Mouse (Mus musculus): Measurements from ENCODE around the gene Srbd1. TPM values are rescaled to one million over a fixed set of nuclear protein-coding genes. Genes with fewer than 3 reads are reported as not detected.

Srbd1 gene
- polyA plus RNA-seq, 1 experiment from 2014 or later, result 8.4 TPM

- H3K27ac ChIP-seq (ENCODE audit: low read depth, low read length), result no peak overlapping the region
- H3K4me3 ChIP-seq (ENCODE audit: low read depth, low read length), result no peak overlapping the region
- ATAC-seq (replicated peaks; ENCODE audit: insufficient number of reproducible peaks, low FRiP score, low TSS enrichment), result no peak
- WGBS (ENCODE audit: insufficient replicate concordance), result 88% methylated on average over 12 of the region's 12 CpGs
- H3K4me1 ChIP-seq (ENCODE audit: control insufficient read depth, insufficient read depth, low read length), result peaks cover 3% of the 10 kb centered on the region; the same call in 1 of the 2 replicates
- H3K36me3 ChIP-seq (ENCODE audit: control insufficient read depth, insufficient read depth, low read length), result no peaks in the 10 kb centered on the region
- no peak overlapping the region for H3K4me2 ChIP-seq
- no peaks in the 10 kb centered on the region for H3K27me3 ChIP-seq (ENCODE audit: control insufficient read depth, insufficient read depth, low read length)
- H3K9ac ChIP-seq (ENCODE audit: low read depth, low read length), result no peak overlapping the region
- H3K9me3 ChIP-seq (replicated peaks; ENCODE audit: control insufficient read depth, low read length), result no peaks in the 10 kb centered on the region
Measured at GRCm38 (mm10) chr17:86035146-86035545, 109.8 kb downstream of the Srbd1 start.

- Histone ChIP-seq H3K27me3 (ENCODE audit: control insufficient read depth, insufficient read depth, low read length) (no peaks in the 10 kb centered on the region), H3K4me3 (ENCODE audit: low read depth, low read length) (no peak overlapping the region), H3K36me3 (ENCODE audit: control insufficient read depth, insufficient read depth, low read length) (no peaks in the 10 kb centered on the region), H3K4me2 (no peak overlapping the region), H3K9ac (ENCODE audit: low read depth, low read length) (no peak overlapping the region), H3K27ac (ENCODE audit: low read depth, low read length) (no peak overlapping the region), H3K4me1 (ENCODE audit: control insufficient read depth, insufficient read depth, low read length) (peaks cover 3% of the 10 kb centered on the region; the same call in 1 of the 2 replicates), H3K9me3 (replicated peaks; ENCODE audit: control insufficient read depth, low read length) (no peaks in the 10 kb centered on the region)
- WGBS (ENCODE audit: insufficient replicate concordance), result 85% methylated on average over 6 of the region's 6 CpGs
- no peak for ATAC-seq (replicated peaks; ENCODE audit: insufficient number of reproducible peaks, low FRiP score, low TSS enrichment)
Measured at GRCm38 (mm10) chr17:86034641-86035040, 110.3 kb downstream of the Srbd1 start.

- WGBS (ENCODE audit: insufficient replicate concordance), result 64% methylated on average over 3 of the region's 3 CpGs
- Histone ChIP-seq H3K4me3 (ENCODE audit: low read depth, low read length) (no peak overlapping the region), H3K27ac (ENCODE audit: low read depth, low read length) (no peak overlapping the region), H3K27me3 (ENCODE audit: control insufficient read depth, insufficient read depth, low read length) (no peaks in the 10 kb centered on the region), H3K9ac (ENCODE audit: low read depth, low read length) (no peak overlapping the region), H3K4me2 (no peak overlapping the region), H3K9me3 (replicated peaks; ENCODE audit: control insufficient read depth, low read length) (no peaks in the 10 kb centered on the region), H3K36me3 (ENCODE audit: control insufficient read depth, insufficient read depth, low read length) (no peaks in the 10 kb centered on the region), H3K4me1 (ENCODE audit: control insufficient read depth, insufficient read depth, low read length) (no peaks in the 10 kb centered on the region; the same call in 1 of the 2 replicates)
- no peak for ATAC-seq (replicated peaks; ENCODE audit: insufficient number of reproducible peaks, low FRiP score, low TSS enrichment)
Measured at GRCm38 (mm10) chr17:86032113-86032714, 112.8 kb downstream of the Srbd1 start.

- 74% methylated on average over 4 of the region's 4 CpGs for WGBS (ENCODE audit: insufficient replicate concordance)
- Histone ChIP-seq H3K27me3 (ENCODE audit: control insufficient read depth, insufficient read depth, low read length) (no peaks in the 10 kb centered on the region), H3K9ac (ENCODE audit: low read depth, low read length) (no peak overlapping the region), H3K4me1 (ENCODE audit: control insufficient read depth, insufficient read depth, low read length) (no peaks in the 10 kb centered on the region; the same call in 1 of the 2 replicates), H3K4me3 (ENCODE audit: low read depth, low read length) (no peak overlapping the region), H3K36me3 (ENCODE audit: control insufficient read depth, insufficient read depth, low read length) (no peaks in the 10 kb centered on the region), H3K4me2 (no peak overlapping the region), H3K27ac (ENCODE audit: low read depth, low read length) (no peak overlapping the region), H3K9me3 (replicated peaks; ENCODE audit: control insufficient read depth, low read length) (no peaks in the 10 kb centered on the region)
- no peak for ATAC-seq (replicated peaks; ENCODE audit: insufficient number of reproducible peaks, low FRiP score, low TSS enrichment)
Measured at GRCm38 (mm10) chr17:86030016-86030415, 115.0 kb downstream of the Srbd1 start.

GRCm38 (mm10) chr17:86029175-86029574, 115.8 kb downstream of the Srbd1 start:
- no peaks in the 10 kb centered on the region for H3K27me3 ChIP-seq (ENCODE audit: control insufficient read depth, insufficient read depth, low read length)
- no peak overlapping the region for H3K27ac ChIP-seq (ENCODE audit: low read depth, low read length)
- no peak overlapping the region for H3K9ac ChIP-seq (ENCODE audit: low read depth, low read length)
- no peak overlapping the region for H3K4me3 ChIP-seq (ENCODE audit: low read depth, low read length)
- H3K9me3 ChIP-seq (replicated peaks; ENCODE audit: control insufficient read depth, low read length), result no peaks in the 10 kb centered on the region
- H3K4me2 ChIP-seq, result no peak overlapping the region
- no peaks in the 10 kb centered on the region; the same call in 1 of the 2 replicates for H3K4me1 ChIP-seq (ENCODE audit: control insufficient read depth, insufficient read depth, low read length)
- ATAC-seq (replicated peaks; ENCODE audit: insufficient number of reproducible peaks, low FRiP score, low TSS enrichment), result no peak
- H3K36me3 ChIP-seq (ENCODE audit: control insufficient read depth, insufficient read depth, low read length), result no peaks in the 10 kb centered on the region
- 77% methylated on average over 1 of the region's 1 CpGs for WGBS (ENCODE audit: insufficient replicate concordance)

GRCm38 (mm10) chr17:86027577-86028199, 117.3 kb downstream of the Srbd1 start:
- H3K27me3 ChIP-seq (ENCODE audit: control insufficient read depth, insufficient read depth, low read length), result no peaks in the 10 kb centered on the region
- no peak overlapping the region for H3K27ac ChIP-seq (ENCODE audit: low read depth, low read length)
- H3K9ac ChIP-seq (ENCODE audit: low read depth, low read length), result no peak overlapping the region
- H3K4me1 ChIP-seq (ENCODE audit: control insufficient read depth, insufficient read depth, low read length), result no peaks in the 10 kb centered on the region; the same call in 1 of the 2 replicates
- no peaks in the 10 kb centered on the region for H3K36me3 ChIP-seq (ENCODE audit: control insufficient read depth, insufficient read depth, low read length)
- 76% methylated on average over 4 of the region's 4 CpGs for WGBS (ENCODE audit: insufficient replicate concordance)
- no peaks in the 10 kb centered on the region for H3K9me3 ChIP-seq (replicated peaks; ENCODE audit: control insufficient read depth, low read length)
- no peak overlapping the region for H3K4me2 ChIP-seq
- ATAC-seq (replicated peaks; ENCODE audit: insufficient number of reproducible peaks, low FRiP score, low TSS enrichment), result no peak
- no peak overlapping the region for H3K4me3 ChIP-seq (ENCODE audit: low read depth, low read length)

- no peak overlapping the region for H3K4me3 ChIP-seq (ENCODE audit: low read depth, low read length)
- no peak for ATAC-seq (replicated peaks; ENCODE audit: insufficient number of reproducible peaks, low FRiP score, low TSS enrichment)
- H3K9ac ChIP-seq (ENCODE audit: low read depth, low read length), result no peak overlapping the region
- no peaks in the 10 kb centered on the region for H3K4me1 ChIP-seq (ENCODE audit: control insufficient read depth, insufficient read depth, low read length)
- no peak overlapping the region for H3K4me2 ChIP-seq
- no peaks in the 10 kb centered on the region for H3K36me3 ChIP-seq (ENCODE audit: control insufficient read depth, insufficient read depth, low read length)
- H3K27me3 ChIP-seq (ENCODE audit: control insufficient read depth, insufficient read depth, low read length), result no peaks in the 10 kb centered on the region
- WGBS (ENCODE audit: insufficient replicate concordance), result 93% methylated on average over 3 of the region's 3 CpGs
- no peaks in the 10 kb centered on the region for H3K9me3 ChIP-seq (replicated peaks; ENCODE audit: control insufficient read depth, low read length)
- H3K27ac ChIP-seq (ENCODE audit: low read depth, low read length), result no peak overlapping the region
Measured at GRCm38 (mm10) chr17:86024589-86024988, 120.4 kb downstream of the Srbd1 start.

GRCm38 (mm10) chr17:86022366-86022765, 122.6 kb downstream of the Srbd1 start:
- Histone ChIP-seq H3K36me3 (ENCODE audit: control insufficient read depth, insufficient read depth, low read length) (no peaks in the 10 kb centered on the region), H3K4me3 (ENCODE audit: low read depth, low read length) (no peak overlapping the region), H3K4me1 (ENCODE audit: control insufficient read depth, insufficient read depth, low read length) (no peaks in the 10 kb centered on the region), H3K9ac (ENCODE audit: low read depth, low read length) (no peak overlapping the region), H3K27ac (ENCODE audit: low read depth, low read length) (no peak overlapping the region), H3K9me3 (replicated peaks; ENCODE audit: control insufficient read depth, low read length) (no peaks in the 10 kb centered on the region), H3K27me3 (ENCODE audit: control insufficient read depth, insufficient read depth, low read length) (no peaks in the 10 kb centered on the region), H3K4me2 (no peak overlapping the region)
- 75% methylated on average over 4 of the region's 4 CpGs for WGBS (ENCODE audit: insufficient replicate concordance)
- ATAC-seq (replicated peaks; ENCODE audit: insufficient number of reproducible peaks, low FRiP score, low TSS enrichment), result no peak

GRCm38 (mm10) chr17:86021815-86022214, 123.2 kb downstream of the Srbd1 start:
- ATAC-seq (replicated peaks; ENCODE audit: insufficient number of reproducible peaks, low FRiP score, low TSS enrichment), result no peak
- WGBS (ENCODE audit: insufficient replicate concordance), result 61% methylated on average over 1 of the region's 1 CpGs
- no peak overlapping the region for H3K27ac ChIP-seq (ENCODE audit: low read depth, low read length)
- no peak overlapping the region for H3K9ac ChIP-seq (ENCODE audit: low read depth, low read length)
- no peaks in the 10 kb centered on the region for H3K36me3 ChIP-seq (ENCODE audit: control insufficient read depth, insufficient read depth, low read length)
- no peak overlapping the region for H3K4me2 ChIP-seq
- no peaks in the 10 kb centered on the region for H3K9me3 ChIP-seq (replicated peaks; ENCODE audit: control insufficient read depth, low read length)
- H3K27me3 ChIP-seq (ENCODE audit: control insufficient read depth, insufficient read depth, low read length), result no peaks in the 10 kb centered on the region
- H3K4me3 ChIP-seq (ENCODE audit: low read depth, low read length), result no peak overlapping the region
- no peaks in the 10 kb centered on the region for H3K4me1 ChIP-seq (ENCODE audit: control insufficient read depth, insufficient read depth, low read length)
